Mouse (Mus musculus) T-helper 17 cell (primary cell): ENCODE data around the gene Gm38394.
"Not testable (repeated sequence)": the region's sequence is repeated elsewhere in the genome, so short reads cannot be mapped to it uniquely, and the experiment has no call there.

Experiments
- in situ Hi-C, 2 experiments: fragments of 300-600 bp; cut with MboI, MseI; formaldehyde crosslinking; loops; 1 replicate in 1 of 2; 2 replicates in 1 of 2; pipeline ENCODE4 v1.15.1; 2025; ENCODE audit warnings: high pct_unique_total_duplicates in 2 of 2

The Gm38394 gene

GRCm38 (mm10) chr1:133661203-133661933, at the start of gene Gm38394:
Gm38394 (minus strand) TSS chr1:133661318.
- in situ Hi-C loops, result no loop called here

GRCm38 (mm10) chr1:133710895-133711294, 49.8 kb upstream of the Gm38394 start:
- in situ Hi-C loops, result no loop called here

DNA sequence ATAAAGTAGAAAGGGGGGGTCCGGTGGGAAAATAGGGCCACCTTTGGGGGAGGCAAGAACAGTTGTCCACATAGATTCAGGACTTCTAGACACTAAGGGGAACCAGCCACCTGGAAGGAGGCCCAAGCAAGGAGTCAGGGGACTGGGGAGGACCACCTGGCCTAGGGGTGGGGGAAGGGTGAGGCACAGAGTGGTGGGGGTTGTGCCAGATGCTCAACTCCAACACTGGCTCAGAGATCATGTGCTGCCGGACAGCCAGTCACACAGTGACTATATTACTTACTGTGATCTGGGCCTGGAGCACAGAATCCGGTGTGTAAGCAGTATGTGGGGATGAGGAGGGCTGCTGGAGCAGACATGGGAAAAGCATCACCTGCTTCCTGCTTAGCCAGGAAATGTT, 48.2 kb upstream of the Gm38394 start:
- in situ Hi-C loops, result loop anchor here in 1 of 2 experiments (10.0 kb wide), 1 partner anchor 336 kb away; no protein-coding TSS in a partner anchor

DNA sequence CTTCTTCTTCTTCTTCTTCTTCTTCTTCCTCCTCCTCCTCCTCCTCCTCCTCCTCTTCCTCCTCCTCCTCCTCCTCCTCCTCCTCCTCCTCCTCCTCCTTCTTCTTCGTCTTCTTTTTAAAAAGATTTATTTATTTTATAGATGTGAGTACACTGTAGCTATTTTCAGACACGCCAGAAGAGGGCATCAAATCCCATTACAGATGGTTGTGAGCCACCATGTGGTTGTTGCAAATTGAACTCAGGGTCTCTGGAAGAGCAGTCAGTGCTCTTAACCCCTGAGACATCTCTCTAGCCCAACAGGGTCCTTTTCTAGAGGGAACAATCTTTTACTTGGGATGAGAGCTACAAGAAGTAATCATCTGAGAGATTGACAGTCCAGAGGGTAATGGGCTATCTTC, 40.7 kb upstream of the Gm38394 start:
- in situ Hi-C loops, result loop anchor here in 1 of 2 experiments (10.0 kb wide), 1 partner anchor 343 kb away; no protein-coding TSS in a partner anchor

- in situ Hi-C loops, result no loop called here
These were observed 37.0 kb upstream of the Gm38394 start for GRCm38 (mm10) chr1:133697935-133698620.

DNA sequence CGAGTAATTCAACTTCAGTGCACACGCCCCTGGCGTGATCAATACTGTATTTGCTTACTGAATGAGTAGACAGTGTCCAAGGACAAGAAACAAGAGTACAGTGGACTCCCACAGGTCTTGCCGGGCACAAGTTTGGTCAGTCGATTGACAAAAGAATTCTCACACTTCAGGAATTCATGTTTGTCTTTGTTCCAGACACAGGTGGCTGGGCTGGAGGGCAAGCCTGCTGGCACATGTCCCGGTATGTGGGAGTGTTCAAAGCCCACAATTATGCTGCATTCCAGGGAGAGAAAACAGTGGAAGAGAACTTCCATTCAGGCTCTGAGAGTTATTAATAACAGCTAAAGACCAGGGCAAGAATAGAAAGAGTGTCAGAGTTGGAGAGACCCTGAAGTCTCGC, 34.8 kb upstream of the Gm38394 start:
- in situ Hi-C loops, result no loop called here

GRCm38 (mm10) chr1:133694876-133695275, 33.8 kb upstream of the Gm38394 start:
- in situ Hi-C loops, result no loop called here

- in situ Hi-C loops, result no loop called here
These were observed 33.2 kb upstream of the Gm38394 start for GRCm38 (mm10) chr1:133694301-133694700.

GRCm38 (mm10) chr1:133693536-133694114, 32.5 kb upstream of the Gm38394 start:
- in situ Hi-C loops, result no loop called here

GRCm38 (mm10) chr1:133692195-133692594, 31.1 kb upstream of the Gm38394 start:
- in situ Hi-C loops, result no loop called here

GRCm38 (mm10) chr1:133691046-133691445, 29.9 kb upstream of the Gm38394 start:
- in situ Hi-C loops, result no loop called here

- in situ Hi-C loops, result no loop called here
These were observed 28.8 kb upstream of the Gm38394 start, which contains the start of gene Lax1 for GRCm38 (mm10) chr1:133689897-133690296. Lax1 (minus strand) TSS chr1:133690108.

GRCm38 (mm10) chr1:133688301-133688700, 27.2 kb upstream of the Gm38394 start:
- in situ Hi-C loops, result no loop called here

GRCm38 (mm10) chr1:133685749-133686519, 24.8 kb upstream of the Gm38394 start:
- in situ Hi-C loops, result no loop called here

DNA sequence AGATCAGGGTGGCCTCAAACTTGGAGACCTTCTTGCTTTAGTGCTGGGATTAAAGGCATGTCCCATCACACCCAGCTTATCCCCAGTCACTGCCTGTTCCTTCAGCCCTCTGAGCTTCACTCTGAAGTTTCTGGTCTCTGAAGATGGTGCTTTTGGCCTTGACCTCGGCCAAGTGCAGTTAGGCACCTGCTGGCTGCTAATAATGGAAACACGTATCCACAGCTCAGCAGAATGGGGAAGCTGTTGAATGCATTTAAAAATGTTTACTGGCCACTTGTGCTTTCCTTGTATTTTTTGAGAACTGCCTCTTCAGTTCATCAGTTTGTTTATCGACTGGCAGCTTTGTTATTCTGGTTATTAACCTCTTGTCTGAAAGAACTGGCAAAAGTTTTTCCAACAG, 10.7 kb upstream of the Gm38394 start:
- in situ Hi-C loops, result no loop called here

- in situ Hi-C loops, result no loop called here
These were observed 10.1 kb upstream of the Gm38394 start for GRCm38 (mm10) chr1:133671266-133671665.

DNA sequence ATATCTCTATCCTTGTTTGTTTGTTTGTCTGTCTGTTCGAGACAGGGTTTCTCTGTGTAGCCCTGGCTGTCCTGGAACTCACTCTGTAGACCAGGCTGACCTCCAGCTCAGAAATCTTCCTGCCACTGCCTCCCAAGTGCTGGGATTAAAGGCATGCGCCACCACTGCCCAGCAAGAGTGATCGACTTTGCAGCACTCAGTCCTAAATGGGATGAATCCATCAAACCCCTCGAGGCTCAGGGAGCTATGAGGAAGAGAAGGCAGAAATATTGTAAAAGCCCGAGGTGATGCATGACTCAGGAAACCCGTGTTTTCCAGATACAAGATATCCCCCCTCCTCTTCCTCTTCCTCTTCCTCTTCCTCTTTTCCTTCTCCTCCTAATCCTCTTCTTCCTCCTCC, 9.7 kb upstream of the Gm38394 start:
- in situ Hi-C loops, result no loop called here

DNA sequence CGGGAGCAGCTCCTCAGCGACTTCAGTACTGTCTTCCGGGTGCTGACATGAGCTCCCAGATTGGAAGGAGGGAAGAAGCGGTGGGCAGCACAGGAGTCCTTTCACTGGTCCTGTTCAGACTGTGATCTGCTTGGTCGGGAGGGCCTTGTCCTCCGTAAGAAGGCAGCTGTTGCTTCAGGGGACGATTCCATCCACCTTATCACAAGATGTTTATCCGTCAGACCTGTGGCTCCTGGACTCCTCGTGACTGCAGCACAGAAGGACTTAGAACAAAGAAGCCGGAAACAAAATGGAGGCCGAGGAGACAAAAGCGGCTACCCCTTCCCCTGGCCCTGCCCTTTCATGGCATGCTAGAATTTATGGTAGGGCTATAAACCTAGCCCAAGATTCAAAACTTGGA, 9.1 kb upstream of the Gm38394 start:
- in situ Hi-C loops, result no loop called here

GRCm38 (mm10) chr1:133668618-133669017, 7.5 kb upstream of the Gm38394 start:
- in situ Hi-C loops, result no loop called here

DNA sequence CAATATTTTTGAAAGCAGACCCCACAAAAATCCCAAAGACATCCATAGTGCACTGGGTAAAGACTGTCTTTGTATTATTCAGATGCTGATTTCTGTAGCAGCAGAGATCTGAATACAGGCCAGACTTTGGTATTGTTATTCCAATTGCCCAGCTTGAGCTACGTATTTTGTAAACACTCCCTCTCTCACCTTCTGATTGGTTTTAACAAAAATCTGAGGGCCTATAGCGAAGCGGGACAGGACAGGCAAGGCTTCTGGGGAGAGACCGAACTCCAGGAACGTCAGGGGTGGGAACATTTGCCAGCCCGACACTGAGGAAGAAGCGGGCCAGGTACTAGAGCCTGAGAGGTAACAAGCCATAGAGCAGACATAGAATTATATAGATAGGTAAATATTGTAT, 6.6 kb upstream of the Gm38394 start:
- in situ Hi-C loops, result no loop called here

DNA sequence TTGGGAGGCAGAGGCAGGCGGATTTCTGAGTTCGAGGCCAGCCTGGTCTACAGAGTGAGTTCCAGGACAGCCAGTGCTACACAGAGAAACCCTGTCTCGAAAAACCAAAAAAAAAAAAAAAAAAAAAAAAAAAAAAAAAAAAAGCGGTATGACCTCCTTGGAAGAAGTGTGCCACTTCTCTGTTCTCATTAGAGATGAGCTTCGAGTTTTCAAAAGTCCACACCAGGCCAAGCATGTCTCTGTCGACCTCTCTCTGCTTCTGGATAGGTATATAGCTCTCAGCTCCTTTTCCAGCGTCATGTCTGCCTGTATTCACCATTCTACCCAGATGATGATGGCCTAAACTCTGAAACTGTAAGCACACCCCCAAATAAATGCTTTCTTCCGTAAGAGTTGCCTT, 4.6 kb upstream of the Gm38394 start:
- in situ Hi-C loops, result not testable (repeated sequence)
